Mouse (Mus musculus): ENCODE results near the gene Gpr18. TPM values are rescaled to one million over a fixed set of nuclear protein-coding genes. Genes with fewer than 3 reads are reported as not detected.

Gpr18 gene
- total RNA-seq, 4 experiments from 2014 or later, result not detected

GRCm38 (mm10) chr14:121949436-121949835 is 33.9 kb upstream of the Gpr18 start:
- DNase-seq (ENCODE audit: low spot score in 2 of 2), result no peak

- DNase-seq (ENCODE audit: low spot score in 2 of 2), result no peak
These were observed 32.4 kb upstream of the Gpr18 start for GRCm38 (mm10) chr14:121947966-121948365.

- DNase-seq (ENCODE audit: low spot score in 2 of 2), result no peak
These were observed 31.7 kb upstream of the Gpr18 start for GRCm38 (mm10) chr14:121947201-121947760.

GRCm38 (mm10) chr14:121946728-121947127 is 31.1 kb upstream of the Gpr18 start:
- DNase-seq (ENCODE audit: low spot score in 2 of 2), result no peak

GRCm38 (mm10) chr14:121946131-121946530 is 30.6 kb upstream of the Gpr18 start:
- DNase-seq (ENCODE audit: low spot score in 2 of 2), result no peak

- no peak for DNase-seq (ENCODE audit: low spot score in 2 of 2)
These were observed 24.0 kb upstream of the Gpr18 start for GRCm38 (mm10) chr14:121939582-121939981.

- DNase-seq (ENCODE audit: low spot score in 2 of 2), result no peak
These were observed 22.9 kb upstream of the Gpr18 start for GRCm38 (mm10) chr14:121938256-121939191.

- DNase-seq (ENCODE audit: low spot score in 2 of 2), result no peak
These were observed 22.1 kb upstream of the Gpr18 start for GRCm38 (mm10) chr14:121937601-121938255.

- DNase-seq (ENCODE audit: low spot score in 2 of 2), result no peak
These were observed 21.3 kb upstream of the Gpr18 start for GRCm38 (mm10) chr14:121936856-121937255.

- DNase-seq (ENCODE audit: low spot score in 2 of 2), result no peak
These were observed 20.8 kb upstream of the Gpr18 start for GRCm38 (mm10) chr14:121936356-121936755.

- no peak for DNase-seq (ENCODE audit: low spot score in 2 of 2)
These were observed 19.0 kb upstream of the Gpr18 start for GRCm38 (mm10) chr14:121934597-121934946.

- DNase-seq (ENCODE audit: low spot score in 2 of 2), result no peak
These were observed 18.5 kb upstream of the Gpr18 start for GRCm38 (mm10) chr14:121933906-121934596.

GRCm38 (mm10) chr14:121932180-121932579 is 16.6 kb upstream of the Gpr18 start:
- no peak for DNase-seq (ENCODE audit: low spot score in 2 of 2)

GRCm38 (mm10) chr14:121931594-121931993 is 16.0 kb upstream of the Gpr18 start:
- no peak for DNase-seq (ENCODE audit: low spot score in 2 of 2)

GRCm38 (mm10) chr14:121930731-121931383 is 15.3 kb upstream of the Gpr18 start:
- DNase-seq (ENCODE audit: low spot score in 2 of 2), result no peak

GRCm38 (mm10) chr14:121929243-121929951 is 13.8 kb upstream of the Gpr18 start:
- no peak for DNase-seq (ENCODE audit: low spot score in 2 of 2)

GRCm38 (mm10) chr14:121928375-121929137 is 13.0 kb upstream of the Gpr18 start:
- peak in 1 of 2 experiments; percentile 63 for DNase-seq (ENCODE audit: low spot score in 2 of 2)

- no peak for DNase-seq (ENCODE audit: low spot score in 2 of 2)
These were observed 11.9 kb upstream of the Gpr18 start for GRCm38 (mm10) chr14:121927451-121927850.

- DNase-seq (ENCODE audit: low spot score in 2 of 2), result no peak
These were observed 11.3 kb upstream of the Gpr18 start for GRCm38 (mm10) chr14:121926901-121927300.

GRCm38 (mm10) chr14:121924876-121925275 is 9.3 kb upstream of the Gpr18 start:
- no peak for DNase-seq (ENCODE audit: low spot score in 2 of 2)
